13 mouse cellular contexts compared by ENCODE assay signal in the genomic region with DNA sequence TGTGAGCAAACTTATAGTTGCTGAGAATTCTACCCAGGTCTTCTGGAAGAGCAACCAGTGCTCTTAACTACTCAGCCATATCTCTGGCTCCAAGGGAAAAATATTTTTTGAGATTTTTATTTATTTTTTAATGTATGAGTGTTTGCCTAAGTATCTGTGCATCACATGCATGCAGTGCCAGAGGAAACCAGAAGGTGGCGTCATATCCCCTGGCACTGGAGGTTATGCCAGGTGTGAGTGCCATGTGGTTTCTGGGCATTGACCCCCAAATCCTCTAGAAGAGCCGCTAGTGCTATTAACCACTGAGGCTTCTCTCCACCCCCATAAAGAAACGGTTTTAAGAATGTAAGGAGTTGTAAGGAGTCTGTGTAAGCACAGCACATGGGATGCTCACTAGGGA. TPM values are rescaled to one million over a fixed set of nuclear protein-coding genes. Genes with fewer than 3 reads are reported as not detected.
DNase-seq lines count a peak whose midpoint lies in the region; ATAC-seq and TF ChIP-seq lines count a peak whose summit lies in the region.
"Had no signal": no experiment of that assay in that cellular context is flagged by ENCODE, and none has a peak within 500 bp of the region (broad histone marks: within the 10 kb centered on the region; RNA-seq: fewer than 3 reads in every experiment).

No protein-coding gene starts in this region.

- no peak overlapping the region for H3K4me3 ChIP-seq in kidney, postnatal 0 days (replicated peaks; ENCODE audit: low read depth, low read length)
- no peak overlapping the region for H3K4me3 ChIP-seq in small intestine, adult 2 months (ENCODE audit: low read depth, low read length)

- WGBS in kidney, postnatal 0 days, result 72% methylated on average over 3 of the region's 3 CpGs
- WGBS in small intestine, adult 2 months, result 76% methylated on average over 3 of the region's 3 CpGs

- no peak for TF ChIP-seq POLR2A in small intestine, adult 2 months (IDR thresholded peaks at IDR 0.05; ENCODE audit: low read depth, low read length)

- TF ChIP-seq CTCF in kidney, postnatal 0 days (IDR thresholded peaks at IDR 0.05; ENCODE audit: low read depth), result peak; percentile 40; the same call in 1 of the 2 replicates
- TF ChIP-seq CTCF in small intestine, adult 2 months (IDR thresholded peaks at IDR 0.05; ENCODE audit: extremely low read depth, insufficient read length, insufficient replicate concordance, low read depth, low read length), result peak; percentile 54; the same call in 1 of the 2 replicates

- no peak overlapping the region for H3K4me2 ChIP-seq in kidney, postnatal 0 days (ENCODE audit: low read length)

- H3K27ac ChIP-seq in kidney, postnatal 0 days, result no peak overlapping the region
- H3K27ac ChIP-seq in small intestine, adult 2 months (ENCODE audit: insufficient read depth, low read depth, low read length), result no peak overlapping the region

- no peak for DNase-seq in kidney, postnatal 0 days (ENCODE audit: low spot score)
- DNase-seq in kidney, adult 11 months, result no peak
- peak; percentile 65 to 70 for DNase-seq in CD8-positive naive resting alpha-beta T cell, adult 2 months (ENCODE audit: low read depth in 2 of 2, low spot score in 2 of 2)
- peak; percentile 65 for DNase-seq in c-Kit-positive CD71-positive TER-119-positive erythroid progenitor cells, embryonic 14.5 days (ENCODE audit: low spot score)
- DNase-seq in frontal cortex, adult 2 months (ENCODE audit: extremely low spot score in 1 of 2, low spot score in 1 of 2), result no peak
- no peak for DNase-seq in adrenal gland, adult 8-10 months
- DNase-seq in left cerebral cortex, adult 9 months (ENCODE audit: low spot score in 2 of 2), result no peak
- DNase-seq: cerebellum, adult 18-20 months had no signal

- H3K4me1 ChIP-seq in kidney, postnatal 0 days (replicated peaks; ENCODE audit: insufficient read depth, low read length), result 0 out of 2 replicates have a peak, but pooled peaks cover 2% of the 10 kb centered on the region
- peaks cover 3% of the 10 kb centered on the region; the same call in 1 of the 2 replicates for H3K4me1 ChIP-seq in small intestine, adult 2 months (ENCODE audit: control insufficient read depth, insufficient read depth, insufficient read length, low read length)

- no peak for ATAC-seq in kidney, postnatal 0 days (replicated peaks; ENCODE audit: low FRiP score, low read depth)

- no peak overlapping the region for H3K9ac ChIP-seq in kidney, postnatal 0 days (ENCODE audit: low read depth, low read length)

- no peaks in the 10 kb centered on the region for H3K9me3 ChIP-seq in kidney, postnatal 0 days (replicated peaks; ENCODE audit: low read length)

- 0 out of 2 replicates have a peak, but pooled peaks cover 3% of the 10 kb centered on the region for H3K36me3 ChIP-seq in kidney, postnatal 0 days (ENCODE audit: insufficient read depth, low read length)
- H3K36me3 ChIP-seq in small intestine, adult 2 months (ENCODE audit: control insufficient read depth, insufficient read depth, low read length), result no peaks in the 10 kb centered on the region; the same call in 1 of the 2 replicates

- H3K27me3 ChIP-seq in kidney, postnatal 0 days (ENCODE audit: insufficient read depth, low read length), result no peaks in the 10 kb centered on the region
- H3K27me3 ChIP-seq in small intestine, adult 2 months (ENCODE audit: control insufficient read depth, insufficient read depth, low read length), result no peaks in the 10 kb centered on the region

RNA-seq across cellular contexts. Expression of a gene that starts 13.2 kb away (rescaled TPM):
- polyA plus RNA-seq in kidney, postnatal 0 days (2015; fragmentation: Nextera tagmentation; extraction: Ambion mirVana), result 60.1 and 70.7 TPM in 2 replicates
- polyA plus RNA-seq in small intestine, adult 2 months (2012; rRNA removed), result 29.9 and 42.1 TPM in 2 replicates
- 88.9 and 107 TPM in 2 replicates for polyA plus RNA-seq in frontal cortex, adult 2 months (2012; rRNA removed)
- 100 to 1,000 TPM in 3 of 4 experiments, 10 to 100 TPM in 1; 88.1 to 240 (median 162) TPM for total RNA-seq in adrenal gland, adult 8-10 months (2022)

RNA-seq across cellular contexts. Expression of a gene that starts 41.1 kb away (rescaled TPM):
- polyA plus RNA-seq in kidney, postnatal 0 days (2015; fragmentation: Nextera tagmentation; extraction: Ambion mirVana), result not detected in 2 replicates
- not detected in 2 replicates for polyA plus RNA-seq in small intestine, adult 2 months (2012; rRNA removed)
- polyA plus RNA-seq in frontal cortex, adult 2 months (2012; rRNA removed), result not detected in 2 replicates
- total RNA-seq in adrenal gland, adult 8-10 months (2022), result under 1 TPM in 1 of 4 experiments, not detected in 3; 0.12 TPM
- total RNA-seq: left cerebral cortex, adult 18-20 months had no signal
- polyA plus RNA-seq: gonadal fat pad, adult 2 months; neural tube, embryonic 14.5 days; stomach, embryonic 16.5 days had no signal

Comparison
In these comparisons a context has a peak if more than half of its experiments do, and no peak if none do; other contexts are left out.
1. DNase-seq: peak in CD8-positive naive resting alpha-beta T cell, adult 2 months (2 of 2) and c-Kit-positive CD71-positive TER-119-positive erythroid progenitor cells, embryonic 14.5 days (single experiment); none in kidney, postnatal 0 days (single experiment), kidney, adult 11 months (single experiment), frontal cortex, adult 2 months (0 of 2), adrenal gland, adult 8-10 months (single experiment) and left cerebral cortex, adult 9 months (0 of 2).